Mouse (Mus musculus): ENCODE data around the gene Catsper1. TPM values are rescaled to one million over a fixed set of nuclear protein-coding genes. Genes with fewer than 3 reads are reported as not detected.
"Not testable (repeated sequence)": the region's sequence is repeated elsewhere in the genome, so short reads cannot be mapped to it uniquely, and the experiment has no call there.

Catsper1 gene
- polyA plus RNA-seq, 1 experiment: not detected

GRCm38 (mm10) chr19:5313189-5313588 lies 22.4 kb upstream of the Catsper1 start:
- no peak for DNase-seq (ENCODE audit: low read depth)
- no peak for TF ChIP-seq CTCF (IDR thresholded peaks at IDR 0.05; ENCODE audit: borderline replicate concordance, extremely low read depth, insufficient read depth, insufficient read length)
- no peak for TF ChIP-seq POLR2A (IDR thresholded peaks at IDR 0.05; ENCODE audit: borderline replicate concordance, extremely low read depth, insufficient read depth, insufficient read length, poor library complexity, severe bottlenecking)

DNA sequence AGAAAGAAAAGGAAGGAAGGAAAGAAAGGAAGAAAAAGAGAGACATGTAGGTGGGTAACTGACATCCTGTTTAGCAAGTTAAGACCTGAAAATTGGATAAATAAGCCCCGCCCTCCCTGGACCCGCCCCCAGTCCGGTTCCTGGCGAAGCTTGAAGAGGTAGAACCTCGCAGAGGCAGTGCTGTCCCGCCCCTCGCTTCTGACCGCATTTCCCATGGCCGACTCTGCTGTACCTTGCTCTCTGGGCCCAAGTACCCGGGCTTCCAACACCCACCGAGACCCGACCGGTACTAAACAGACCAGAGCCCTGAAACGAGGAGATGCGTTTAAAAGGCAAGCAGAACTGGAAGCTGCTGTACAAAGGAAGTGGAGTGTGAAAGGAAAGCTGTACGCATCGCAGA lies 11.7 kb upstream of the Catsper1 start:
- TF ChIP-seq CTCF (IDR thresholded peaks at IDR 0.05; ENCODE audit: borderline replicate concordance, extremely low read depth, insufficient read depth, insufficient read length) (no peak), POLR2A (IDR thresholded peaks at IDR 0.05; ENCODE audit: borderline replicate concordance, extremely low read depth, insufficient read depth, insufficient read length, poor library complexity, severe bottlenecking) (no peak)
- no peak for DNase-seq (ENCODE audit: low read depth)

GRCm38 (mm10) chr19:5327970-5328369 lies 7.6 kb upstream of the Catsper1 start:
- TF ChIP-seq POLR2A (IDR thresholded peaks at IDR 0.05; ENCODE audit: borderline replicate concordance, extremely low read depth, insufficient read depth, insufficient read length, poor library complexity, severe bottlenecking): no peak
- no peak for TF ChIP-seq CTCF (IDR thresholded peaks at IDR 0.05; ENCODE audit: borderline replicate concordance, extremely low read depth, insufficient read depth, insufficient read length)
- DNase-seq (ENCODE audit: low read depth): no peak

DNA sequence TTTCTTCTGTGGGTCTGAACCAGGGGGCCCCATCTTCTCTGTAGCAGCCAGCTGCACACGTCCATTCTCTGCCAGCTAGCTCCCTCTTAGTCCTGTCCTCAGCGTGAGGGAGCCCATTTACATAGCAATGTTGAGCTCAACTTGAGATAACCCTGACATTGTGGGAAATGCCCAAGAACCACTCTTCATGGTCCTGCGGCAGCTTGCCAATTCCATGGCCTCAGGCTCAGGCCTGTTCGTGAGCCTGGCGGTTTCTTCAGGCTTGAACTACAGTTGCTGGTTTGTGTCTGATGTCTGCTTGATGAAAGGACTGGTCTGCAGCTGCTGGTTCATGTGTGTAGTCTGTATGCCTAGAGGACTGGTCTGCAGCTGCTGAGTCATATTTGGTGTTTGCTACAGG lies 800 bp upstream of the Catsper1 start:
- no peak for DNase-seq (ENCODE audit: low read depth)
- TF ChIP-seq POLR2A (IDR thresholded peaks at IDR 0.05; ENCODE audit: borderline replicate concordance, extremely low read depth, insufficient read depth, insufficient read length, poor library complexity, severe bottlenecking) (no peak), CTCF (IDR thresholded peaks at IDR 0.05; ENCODE audit: borderline replicate concordance, extremely low read depth, insufficient read depth, insufficient read length) (no peak)

- peak; percentile 71 for DNase-seq (ENCODE audit: low read depth)
- peak; percentile 78; the same call in 1 of the 2 replicates for TF ChIP-seq CTCF (IDR thresholded peaks at IDR 0.05; ENCODE audit: borderline replicate concordance, extremely low read depth, insufficient read depth, insufficient read length)
- TF ChIP-seq POLR2A (IDR thresholded peaks at IDR 0.05; ENCODE audit: borderline replicate concordance, extremely low read depth, insufficient read depth, insufficient read length, poor library complexity, severe bottlenecking): no peak
Measured at GRCm38 (mm10) chr19:5337975-5338374, 2.4 kb downstream of the Catsper1 start.

- DNase-seq (ENCODE audit: low read depth): no peak
- TF ChIP-seq CTCF (IDR thresholded peaks at IDR 0.05; ENCODE audit: borderline replicate concordance, extremely low read depth, insufficient read depth, insufficient read length) (no peak), POLR2A (IDR thresholded peaks at IDR 0.05; ENCODE audit: borderline replicate concordance, extremely low read depth, insufficient read depth, insufficient read length, poor library complexity, severe bottlenecking) (no peak)
Measured at GRCm38 (mm10) chr19:5341360-5341759, 5.8 kb downstream of the Catsper1 start.

GRCm38 (mm10) chr19:5345297-5346131 lies 10.0 kb downstream of the Catsper1 start:
- TF ChIP-seq CTCF (IDR thresholded peaks at IDR 0.05; ENCODE audit: borderline replicate concordance, extremely low read depth, insufficient read depth, insufficient read length) (no peak), POLR2A (IDR thresholded peaks at IDR 0.05; ENCODE audit: borderline replicate concordance, extremely low read depth, insufficient read depth, insufficient read length, poor library complexity, severe bottlenecking) (no peak)
- no peak for DNase-seq (ENCODE audit: low read depth)

- TF ChIP-seq POLR2A (IDR thresholded peaks at IDR 0.05; ENCODE audit: borderline replicate concordance, extremely low read depth, insufficient read depth, insufficient read length, poor library complexity, severe bottlenecking): no peak
- no peak for TF ChIP-seq CTCF (IDR thresholded peaks at IDR 0.05; ENCODE audit: borderline replicate concordance, extremely low read depth, insufficient read depth, insufficient read length)
- no peak for DNase-seq (ENCODE audit: low read depth)
Measured at GRCm38 (mm10) chr19:5348064-5348463, 12.5 kb downstream of the Catsper1 start.

- peak; percentile 52; the same call in 1 of the 2 replicates for TF ChIP-seq CTCF (IDR thresholded peaks at IDR 0.05; ENCODE audit: borderline replicate concordance, extremely low read depth, insufficient read depth, insufficient read length)
- no peak for TF ChIP-seq POLR2A (IDR thresholded peaks at IDR 0.05; ENCODE audit: borderline replicate concordance, extremely low read depth, insufficient read depth, insufficient read length, poor library complexity, severe bottlenecking)
- DNase-seq (ENCODE audit: low read depth): peak; percentile 64
Measured at GRCm38 (mm10) chr19:5348526-5349501, 13.3 kb downstream of the Catsper1 start.

- DNase-seq (ENCODE audit: low read depth): not testable (repeated sequence)
Measured at GRCm38 (mm10) chr19:5349502-5349873, 13.9 kb downstream of the Catsper1 start, which contains the start of gene Cst6. Cst6 (minus strand) TSS chr19:5349574.

DNA sequence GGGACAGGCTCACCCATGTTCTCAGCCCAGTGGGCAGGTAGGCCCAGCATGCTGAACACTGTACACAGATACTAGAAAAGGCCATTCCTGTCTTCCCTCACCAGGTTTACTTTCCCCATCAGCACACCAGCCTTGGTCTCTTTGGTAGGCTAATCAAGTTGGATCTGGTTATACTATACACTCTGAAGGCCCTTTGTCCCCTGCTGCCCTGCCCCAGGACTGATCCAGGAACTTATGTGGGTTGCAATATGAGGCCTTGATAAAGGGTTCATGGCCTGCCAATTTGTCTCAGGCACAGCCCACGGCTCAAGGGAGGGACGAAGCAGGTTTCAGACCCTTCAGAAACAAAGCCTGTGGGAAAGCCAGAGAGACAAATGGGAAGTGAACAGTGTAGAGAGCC lies 18.1 kb downstream of the Catsper1 start:
- TF ChIP-seq POLR2A (IDR thresholded peaks at IDR 0.05; ENCODE audit: borderline replicate concordance, extremely low read depth, insufficient read depth, insufficient read length, poor library complexity, severe bottlenecking) (no peak), CTCF (IDR thresholded peaks at IDR 0.05; ENCODE audit: borderline replicate concordance, extremely low read depth, insufficient read depth, insufficient read length) (no peak)
- DNase-seq (ENCODE audit: low read depth): no peak

Data from brain, embryonic 14.5 days (tissue).